Mouse (Mus musculus) CH12.LX (cell line): ENCODE results near the gene Dhx16. TPM values are rescaled to one million over a fixed set of nuclear protein-coding genes. Genes with fewer than 3 reads are reported as not detected.

Experiments
- DNase-seq: peaks from one replicate; pipeline ENCODE4 v3.0.0-alpha.2; 2013; ENCODE audit errors: extremely low read depth
- H3K27ac ChIP-seq: 2 replicates; pipeline ENCODE4 v1.5.1; 2012; ENCODE audit warnings: low read depth, mild to moderate bottlenecking, control low read depth, moderate library complexity; ENCODE audit not compliant: insufficient read depth
- H3K27me3 ChIP-seq: replicated peaks from 2 replicates; pipeline ENCODE3; 2012; ENCODE audit warnings: inconsistent platforms
- H3K36me3 ChIP-seq, 2 experiments: replicated peaks in 1 of 2; 2 replicates each; pipeline versions ENCODE3 to v1.6.1; 2012; ENCODE audit warnings: inconsistent platforms in 1 of 2, low read length in 1 of 2, mild to moderate bottlenecking in 1 of 2, mixed read lengths in 1 of 2, moderate library complexity in 1 of 2; ENCODE audit not compliant: control insufficient read depth in 1 of 2, insufficient read depth in 1 of 2
- H3K4me1 ChIP-seq, 2 experiments: 2 replicates each; pipeline ENCODE4 v1.6.1; 2012; ENCODE audit warnings: inconsistent platforms in 1 of 2, moderate library complexity in 1 of 2; ENCODE audit not compliant: insufficient read depth in 2 of 2, control insufficient read depth in 1 of 2
- H3K4me2 ChIP-seq: 2 replicates; pipeline ENCODE4 v1.6.1; 2012; ENCODE audit warnings: low read depth, mild to moderate bottlenecking, control low read depth; ENCODE audit not compliant: poor library complexity, insufficient read depth, severe bottlenecking
- H3K4me3 ChIP-seq, 3 experiments: fragments of 150-350 bp in 1 of 3; sonication (generic) in 1 of 3; replicated peaks in 1 of 3; 2 replicates each; pipeline versions ENCODE3 to v1.5.1; 2011 to 2012; ENCODE audit warnings: low read depth in 2 of 3, low read length in 2 of 3, mild to moderate bottlenecking in 2 of 3, moderate library complexity in 2 of 3, control low read depth in 1 of 3, improper control_type of control experiment in 1 of 3, inconsistent platforms in 1 of 3, mixed read lengths in 1 of 3; ENCODE audit not compliant: poor library complexity in 1 of 3
- H3K79me2 ChIP-seq: replicated peaks from 2 replicates; pipeline ENCODE4 v1.6.1; 2012; ENCODE audit warnings: mild to moderate bottlenecking, moderate library complexity; ENCODE audit not compliant: control insufficient read depth, poor library complexity, insufficient read depth, severe bottlenecking; ENCODE audit errors: extremely low read depth
- H3K9ac ChIP-seq: 2 replicates; pipeline ENCODE4 v1.6.1; 2012; ENCODE audit warnings: low read depth, mild to moderate bottlenecking, control low read depth, moderate library complexity; ENCODE audit not compliant: insufficient read depth
- H3K9me3 ChIP-seq: replicated peaks from 2 replicates; pipeline ENCODE3; 2012; ENCODE audit warnings: low read length, inconsistent platforms, mixed read lengths
- ELF1 ChIP-seq: IDR thresholded peaks from 2 replicates; pipeline ENCODE4 v1.6.1; 2014; ENCODE audit warnings: low read depth, mild to moderate bottlenecking, inconsistent platforms, low read length, improper control_type of control experiment
- EP300 ChIP-seq: IDR thresholded peaks from 2 replicates; pipeline ENCODE4 v1.6.1; 2011; ENCODE audit warnings: low read length, improper control_type of control experiment
- PAX5 ChIP-seq: IDR thresholded peaks from 2 replicates; pipeline ENCODE4 v1.6.1; 2012; ENCODE audit warnings: low read length, inconsistent platforms, mixed read lengths
- POLR2A ChIP-seq: IDR thresholded peaks from 2 replicates; pipeline ENCODE4 v1.6.1; 2011; ENCODE audit warnings: low read depth, mild to moderate bottlenecking, improper control_type of control experiment, low read length
- RAD21 ChIP-seq: IDR thresholded peaks from 2 replicates; pipeline ENCODE4 v1.6.1; 2011; ENCODE audit warnings: low read depth, mild to moderate bottlenecking, low read length, improper control_type of control experiment, moderate library complexity
- RCOR1 ChIP-seq: conservative IDR thresholded peaks from 2 replicates; pipeline ENCODE4 v1.6.1; 2012; ENCODE audit warnings: low read depth, mild to moderate bottlenecking, inconsistent platforms, low read length, improper control_type of control experiment
- SMC3 ChIP-seq: IDR thresholded peaks from 2 replicates; pipeline ENCODE4 v1.6.1; 2011; ENCODE audit warnings: low read depth, low read length, improper control_type of control experiment
- ZC3H11A ChIP-seq: IDR thresholded peaks from 2 replicates; pipeline ENCODE4 v1.6.1; 2012; ENCODE audit warnings: low read depth, mild to moderate bottlenecking, inconsistent platforms, low read length, improper control_type of control experiment
- ZNF384 ChIP-seq: IDR thresholded peaks from 2 replicates; pipeline ENCODE4 v1.6.1; 2012; ENCODE audit warnings: low read depth, low read length, improper control_type of control experiment, inconsistent platforms
- dilution Hi-C: fragments of 300-500 bp; cut with MboI; formaldehyde crosslinking; loops from 2 replicates; pipeline ENCODE4 v1.14.3; 2020; ENCODE audit warnings: low sequenced_read_pairs; ENCODE audit not compliant: extremely low pct_unique_long_range_greater_than_20kb, extremely low pct_ligation_motif_present
- in situ Hi-C: fragments of 300-500 bp; cut with MboI; formaldehyde crosslinking; loops from 3 replicates; pipeline ENCODE4 v1.14.3; 2019; ENCODE audit warnings: low sequenced_read_pairs, low pct_ligation_motif_present, low pct_unique_long_range_greater_than_20kb, mixed read lengths
- polyA plus RNA-seq: library from polyadenylated mRNA; unstranded; fragments of >175 nt; gene quantifications from 2 replicates; pipeline ENCODE4 v1.2.1, GENCODE M21; 2012; ENCODE audit warnings: low read depth; ENCODE audit not compliant: insufficient read length
- total RNA-seq, 2 experiments: library from RNA; depleted of rRNA; stranded (reverse); fragments of 300-350 nt in 1 of 2; fragments of >200 nt in 1 of 2; gene quantifications; 2 replicates each; pipeline ENCODE4 v1.2.3; 2012 to 2014

The Dhx16 gene
- total and polyA plus RNA-seq, 3 experiments = 74.8 to 107 (median 75.3) TPM

GRCm38 (mm10) chr17:35848112-35848511, 31.5 kb upstream of the Dhx16 start (continued):
- TF ChIP-seq EP300 (no peak), RCOR1 (no peak), POLR2A (no peak), PAX5 (no peak)

- H3K79me2 ChIP-seq = no peaks in the 10 kb centered on the region
- no peak overlapping the region for H3K27ac ChIP-seq
- no peak for DNase-seq
- dilution Hi-C loops = no loop called here
- no peaks in the 10 kb centered on the region for H3K27me3 ChIP-seq
- H3K9ac ChIP-seq = no peak overlapping the region
- no peak overlapping the region for H3K4me3 ChIP-seq
- H3K36me3 ChIP-seq = peaks cover 44 to 81% of the 10 kb centered on the region in 2 experiments
- H3K4me2 ChIP-seq = no peak overlapping the region
- H3K4me1 ChIP-seq = peaks cover 0 to 16% of the 10 kb centered on the region in 2 experiments; a peak in 2 of 4 replicates
- no peak for TF ChIP-seq ZNF384
- no peak for TF ChIP-seq SMC3
- H3K9me3 ChIP-seq = no peaks in the 10 kb centered on the region
- in situ Hi-C loops = no loop called here
These were observed 28.6 kb upstream of the Dhx16 start for GRCm38 (mm10) chr17:35850974-35851373.

GRCm38 (mm10) chr17:35859371-35859770, 20.2 kb upstream of the Dhx16 start:
- H3K4me3 ChIP-seq = no peak overlapping the region
- dilution Hi-C loops = no loop called here
- TF ChIP-seq ELF1 (no peak), SMC3 (no peak), RAD21 (no peak)
- TF ChIP-seq, all 38 proteins: peak for 0
- H3K9me3 ChIP-seq = no peaks in the 10 kb centered on the region
- peaks cover 0 to 14% of the 10 kb centered on the region in 2 experiments; a peak in 2 of 4 replicates for H3K4me1 ChIP-seq
- in situ Hi-C loops = no loop called here
- H3K9ac ChIP-seq = no peak overlapping the region
- H3K27me3 ChIP-seq = no peaks in the 10 kb centered on the region
- no peak overlapping the region for H3K4me2 ChIP-seq
- H3K27ac ChIP-seq = no peak overlapping the region
- no peaks in the 10 kb centered on the region for H3K79me2 ChIP-seq
- no peak for DNase-seq
- peaks cover 8 to 33% of the 10 kb centered on the region in 2 experiments for H3K36me3 ChIP-seq

- peaks cover 7 to 29% of the 10 kb centered on the region in 2 experiments for H3K36me3 ChIP-seq
- in situ Hi-C loops = loop anchor here (10.0 kb wide), 1 partner anchor 125 kb away; no protein-coding TSS in a partner anchor
- H3K4me1 ChIP-seq = peaks cover 0 to 16% of the 10 kb centered on the region in 2 experiments; a peak in 2 of 4 replicates
- no peak overlapping the region for H3K4me3 ChIP-seq
- H3K79me2 ChIP-seq = no peaks in the 10 kb centered on the region
- no peak overlapping the region for H3K4me2 ChIP-seq
- TF ChIP-seq ZC3H11A = no peak
- TF ChIP-seq, all 38 proteins: peak for 0
- no peak overlapping the region for H3K9ac ChIP-seq
- DNase-seq = no peak
- dilution Hi-C loops = no loop called here
- no peak overlapping the region for H3K27ac ChIP-seq
- no peaks in the 10 kb centered on the region for H3K9me3 ChIP-seq
- H3K27me3 ChIP-seq = no peaks in the 10 kb centered on the region
These were observed 19.8 kb upstream of the Dhx16 start for GRCm38 (mm10) chr17:35859835-35860234.
